Mouse (Mus musculus) liver, adult 2 months (tissue): ENCODE data around the gene Kif20b.

Experiments
- CTCF ChIP-seq: fragments of 200-500 bp; IDR thresholded peaks from 2 replicates; pipeline ENCODE4 v1.5.1; 2011; ENCODE audit warnings: low read depth, low read length, control low read depth
- POLR2A ChIP-seq: fragments of 200-500 bp; IDR thresholded peaks from 2 replicates; pipeline ENCODE4 v1.6.1; 2011; ENCODE audit warnings: low read length, control low read depth; ENCODE audit not compliant: insufficient read depth; ENCODE audit errors: extremely low read depth

DNA sequence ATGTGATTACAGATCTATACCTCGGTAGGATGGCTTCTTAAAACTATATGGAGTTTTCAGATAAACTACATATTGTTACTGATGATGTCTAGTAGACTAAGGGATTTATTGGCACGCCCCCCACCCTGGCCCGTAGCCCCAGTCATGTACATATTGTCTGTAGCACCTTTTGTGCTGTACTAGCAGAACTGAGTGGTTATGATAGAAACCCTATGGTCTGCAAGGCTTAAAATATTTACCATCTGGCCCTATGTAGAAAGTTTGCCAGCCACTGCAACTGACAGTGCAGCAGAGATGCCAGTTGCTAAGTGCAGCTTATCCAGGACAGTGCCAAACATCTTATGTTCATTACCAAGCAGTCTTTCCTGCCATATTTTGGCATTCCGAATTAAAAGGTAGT is 68.3 kb downstream of the Kif20b start:
- TF ChIP-seq CTCF (no peak), POLR2A (no peak)
